20 mouse cellular contexts compared by ENCODE assay signal in the genomic region with DNA sequence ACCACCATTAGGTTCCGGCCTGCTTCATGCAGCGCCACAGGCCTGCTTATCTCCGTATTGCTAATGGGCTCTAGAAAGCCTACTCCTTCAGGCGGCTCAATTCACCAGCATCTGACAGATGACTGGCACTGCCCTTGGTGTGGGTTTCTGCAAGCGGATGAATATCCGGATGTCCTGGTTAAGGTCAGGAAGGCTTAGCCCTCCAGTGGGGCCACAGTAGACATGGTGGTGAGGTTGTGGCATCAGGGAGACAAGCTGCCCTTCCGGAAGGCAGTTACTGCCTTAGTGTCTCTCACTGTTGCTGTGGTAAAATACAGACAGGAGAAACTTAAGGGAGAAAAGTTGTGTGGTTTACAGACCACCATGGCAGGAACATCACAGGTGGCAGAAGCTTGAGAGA.
DNase-seq lines count a peak whose midpoint lies in the region; ATAC-seq and TF ChIP-seq lines count a peak whose summit lies in the region.
"Had no signal": no experiment of that assay in that cellular context is flagged by ENCODE, and none has a peak within 500 bp of the region (broad histone marks: within the 10 kb centered on the region; RNA-seq: fewer than 3 reads in every experiment).

No protein-coding gene starts in this region.

- DNase-seq in midbrain, embryonic 11.5 days (ENCODE audit: low spot score, missing footprints) = peak; percentile 47
- no peak for DNase-seq in midbrain, embryonic 14.5 days
- peak; percentile 99 for DNase-seq in 416B (ENCODE audit: low read depth)
- no peak for DNase-seq in layer of hippocampus, postnatal 14 days (ENCODE audit: low spot score in 2 of 2)
- DNase-seq: adrenal gland, adult 2 months; adrenal gland, postnatal 25 days; cerebellum, adult 11-12 months; cerebellum, adult 2 months; cerebellum, adult 9-10 months; cerebellum, postnatal 10 days; cerebellum, postnatal 25 days; embryo, embryonic 11 days; forebrain, postnatal 0 days had no signal

- no peak overlapping the region for H3K4me3 ChIP-seq in midbrain, embryonic 11.5 days (ENCODE audit: low read depth, low read length)
- H3K4me3 ChIP-seq in midbrain, embryonic 14.5 days (replicated peaks; ENCODE audit: low read depth, low read length) = no peak overlapping the region
- H3K4me3 ChIP-seq in intestine, postnatal 0 days (ENCODE audit: low read depth, low read length) = no peak overlapping the region
- H3K4me3 ChIP-seq: embryonic facial prominence, embryonic 13.5 days; embryonic facial prominence, embryonic 15.5 days; forebrain, embryonic 13.5 days; forebrain, embryonic 15.5 days had no signal

- ATAC-seq in midbrain, embryonic 11.5 days (ENCODE audit: low FRiP score) = no peak
- ATAC-seq in midbrain, embryonic 14.5 days (ENCODE audit: low FRiP score, low TSS enrichment) = no peak
- peak; percentile 14; the same call in 1 of the 2 replicates for ATAC-seq in granulocyte monocyte progenitor cell, adult 5-6 weeks (replicated peaks; ENCODE audit: poor library complexity, severe bottlenecking)
- ATAC-seq in megakaryocyte progenitor cell, adult 5-6 weeks (replicated peaks; ENCODE audit: poor library complexity) = 0 out of 2 replicates have a peak, but pooled peaks have one; percentile 8
- no peak for ATAC-seq in intestine, postnatal 0 days
- ATAC-seq: forebrain, embryonic 13.5 days; forebrain, embryonic 15.5 days; forebrain, postnatal 0 days had no signal

- H3K36me3 ChIP-seq in midbrain, embryonic 11.5 days (ENCODE audit: control insufficient read depth, insufficient read depth, low read length) = no peaks in the 10 kb centered on the region; the same call in 1 of the 2 replicates
- no peaks in the 10 kb centered on the region for H3K36me3 ChIP-seq in midbrain, embryonic 14.5 days (ENCODE audit: control insufficient read depth, insufficient read depth, low read length)
- peaks cover 4% of the 10 kb centered on the region; the same call in 1 of the 2 replicates for H3K36me3 ChIP-seq in intestine, postnatal 0 days (ENCODE audit: control insufficient read depth, insufficient read depth)
- H3K36me3 ChIP-seq: embryonic facial prominence, embryonic 13.5 days; embryonic facial prominence, embryonic 15.5 days; forebrain, embryonic 15.5 days had no signal

- TF ChIP-seq CTCF in intestine, postnatal 0 days (IDR thresholded peaks at IDR 0.05; ENCODE audit: low read depth) = no peak

- no peaks in the 10 kb centered on the region for H3K27me3 ChIP-seq in midbrain, embryonic 11.5 days (ENCODE audit: control insufficient read depth, insufficient read depth, low read length)
- no peaks in the 10 kb centered on the region for H3K27me3 ChIP-seq in midbrain, embryonic 14.5 days (ENCODE audit: control insufficient read depth, insufficient read depth, low read length)
- no peaks in the 10 kb centered on the region for H3K27me3 ChIP-seq in intestine, postnatal 0 days (replicated peaks; ENCODE audit: control insufficient read depth, insufficient read depth, low read length)
- H3K27me3 ChIP-seq: embryonic facial prominence, embryonic 13.5 days; embryonic facial prominence, embryonic 15.5 days; forebrain, embryonic 13.5 days; forebrain, embryonic 15.5 days had no signal

- no peak overlapping the region for H3K4me2 ChIP-seq in midbrain, embryonic 11.5 days
- no peak overlapping the region for H3K4me2 ChIP-seq in midbrain, embryonic 14.5 days (ENCODE audit: low read length)
- H3K4me2 ChIP-seq in intestine, postnatal 0 days (replicated peaks; ENCODE audit: low read depth) = no peak overlapping the region
- H3K4me2 ChIP-seq: embryonic facial prominence, embryonic 13.5 days; embryonic facial prominence, embryonic 15.5 days; forebrain, embryonic 13.5 days; forebrain, embryonic 15.5 days had no signal

- no peaks in the 10 kb centered on the region for H3K9me3 ChIP-seq in midbrain, embryonic 11.5 days (ENCODE audit: control insufficient read depth, low read length)
- H3K9me3 ChIP-seq in midbrain, embryonic 14.5 days (ENCODE audit: control insufficient read depth, low read length) = no peaks in the 10 kb centered on the region
- no peaks in the 10 kb centered on the region for H3K9me3 ChIP-seq in intestine, postnatal 0 days (ENCODE audit: control insufficient read depth)
- H3K9me3 ChIP-seq: embryonic facial prominence, embryonic 13.5 days; embryonic facial prominence, embryonic 15.5 days; forebrain, embryonic 13.5 days; forebrain, embryonic 15.5 days had no signal

- no peak overlapping the region for H3K9ac ChIP-seq in midbrain, embryonic 11.5 days (ENCODE audit: low read length)
- no peak overlapping the region for H3K9ac ChIP-seq in midbrain, embryonic 14.5 days (replicated peaks; ENCODE audit: low read length)
- no peak overlapping the region for H3K9ac ChIP-seq in intestine, postnatal 0 days (ENCODE audit: low read depth, low read length)
- H3K9ac ChIP-seq: embryonic facial prominence, embryonic 13.5 days; embryonic facial prominence, embryonic 15.5 days; forebrain, embryonic 13.5 days; forebrain, embryonic 15.5 days; forebrain, postnatal 0 days had no signal

- H3K27ac ChIP-seq in midbrain, embryonic 11.5 days (ENCODE audit: low read depth, low read length) = no peak overlapping the region
- no peak overlapping the region for H3K27ac ChIP-seq in midbrain, embryonic 14.5 days (replicated peaks; ENCODE audit: low read depth, low read length)
- H3K27ac ChIP-seq in intestine, postnatal 0 days (ENCODE audit: low read depth, low read length) = no peak overlapping the region
- H3K27ac ChIP-seq: embryonic facial prominence, embryonic 13.5 days; embryonic facial prominence, embryonic 15.5 days; forebrain, embryonic 13.5 days; forebrain, embryonic 15.5 days had no signal

- WGBS in midbrain, embryonic 11.5 days = 91% methylated on average over 7 of the region's 7 CpGs
- WGBS in midbrain, embryonic 14.5 days = 90% methylated on average over 7 of the region's 7 CpGs
- 96% methylated on average over 7 of the region's 7 CpGs for WGBS in intestine, postnatal 0 days

- no peaks in the 10 kb centered on the region for H3K4me1 ChIP-seq in midbrain, embryonic 11.5 days (ENCODE audit: control insufficient read depth, insufficient read depth, low read length)
- no peaks in the 10 kb centered on the region for H3K4me1 ChIP-seq in midbrain, embryonic 14.5 days (ENCODE audit: control insufficient read depth, insufficient read depth, low read length)
- 0 out of 2 replicates have a peak, but pooled peaks cover 4% of the 10 kb centered on the region for H3K4me1 ChIP-seq in intestine, postnatal 0 days (replicated peaks; ENCODE audit: control insufficient read depth, insufficient read depth, low read length)
- H3K4me1 ChIP-seq: embryonic facial prominence, embryonic 15.5 days had no signal

Comparison
In these comparisons a context has a peak if more than half of its experiments do, and no peak if none do; other contexts are left out.
1. DNase-seq: peak in midbrain, embryonic 11.5 days (single experiment) and 416B (single experiment); none in midbrain, embryonic 14.5 days (single experiment) and layer of hippocampus, postnatal 14 days (0 of 2).
2. ATAC-seq: peak in granulocyte monocyte progenitor cell, adult 5-6 weeks (single experiment) and megakaryocyte progenitor cell, adult 5-6 weeks (single experiment); none in midbrain, embryonic 11.5 days (single experiment), midbrain, embryonic 14.5 days (single experiment) and intestine, postnatal 0 days (single experiment).